Mouse (Mus musculus) stomach, postnatal 0 days (tissue): ENCODE results near the gene Dapk2. TPM values are rescaled to one million over a fixed set of nuclear protein-coding genes. Genes with fewer than 3 reads are reported as not detected.

Experiments used
- ATAC-seq: fragments of 200-750 bp; cut with Nextera tagmentation; 2 replicates; pipeline ENCODE4 v1.8.0; 2017; ENCODE audit not compliant: low FRiP score, low TSS enrichment
- DNase-seq: peaks from one replicate; pipeline ENCODE4 v3.0.0-alpha.2; 2016; ENCODE audit warnings: low spot score
- H3K27ac ChIP-seq: fragments of 300-500 bp; sonication (generic); replicated peaks from 2 replicates; pipeline ENCODE4 v1.5.1; 2014; ENCODE audit warnings: mild to moderate bottlenecking, control low read depth
- H3K27me3 ChIP-seq: fragments of 300-500 bp; sonication (generic); 2 replicates; pipeline ENCODE4 v1.6.1; 2014; ENCODE audit warnings: low read length; ENCODE audit not compliant: control insufficient read depth, insufficient read depth
- H3K36me3 ChIP-seq: fragments of 300-500 bp; sonication (generic); 2 replicates; pipeline ENCODE4 v1.6.1; 2014; ENCODE audit warnings: low read length, mixed read lengths; ENCODE audit not compliant: control insufficient read depth, insufficient read depth
- H3K4me1 ChIP-seq: fragments of 300-500 bp; sonication (generic); replicated peaks from 2 replicates; pipeline ENCODE4 v1.6.1; 2014; ENCODE audit warnings: antibody characterized with exemption; ENCODE audit not compliant: control insufficient read depth, insufficient read depth
- H3K4me2 ChIP-seq: fragments of 300-500 bp; sonication (generic); replicated peaks from 2 replicates; pipeline ENCODE4 v1.6.1; 2014; ENCODE audit warnings: low read depth, mild to moderate bottlenecking, control low read depth, moderate library complexity
- H3K4me3 ChIP-seq: fragments of 300-500 bp; sonication (generic); 2 replicates; pipeline ENCODE4 v1.5.1; 2014; ENCODE audit warnings: low read depth, low read length, control low read depth
- H3K9ac ChIP-seq: fragments of 300-500 bp; sonication (generic); 2 replicates; pipeline ENCODE4 v1.6.1; 2014; ENCODE audit warnings: mild to moderate bottlenecking, low read length, control low read depth, mixed read lengths
- H3K9me3 ChIP-seq: fragments of 300-500 bp; sonication (generic); 2 replicates; pipeline ENCODE4 v1.6.1; 2016; ENCODE audit warnings: low read length; ENCODE audit not compliant: control insufficient read depth
- CTCF ChIP-seq: IDR thresholded peaks from 2 replicates; pipeline ENCODE4 v1.5.1; 2016; ENCODE audit warnings: antibody characterized with exemption, low read depth, mild to moderate bottlenecking, moderate library complexity
- EP300 ChIP-seq: optimal IDR thresholded peaks from 2 replicates; pipeline ENCODE3; 2016; ENCODE audit warnings: antibody characterized with exemption
- WGBS: fragments of 180-500 bp; shearing (Covaris S2); extraction: QIAGEN DNeasy Blood & Tissue Kit; methylation state at CpG from one replicate; pipeline ENCODE4 v1.1.7; 2014; 5-methylcytosine and 5-hydroxymethylcytosine counted together
- polyA plus RNA-seq: library from polyadenylated mRNA; unstranded; fragments of >200 nt; fragmentation: Nextera tagmentation; extraction: Ambion mirVana; gene quantifications from 2 replicates; pipeline ENCODE4 v1.2.1, GENCODE M21; 2015

The Dapk2 gene
- 11.8 and 13.2 TPM in 2 replicates for polyA plus RNA-seq

GRCm38 (mm10) chr9:66157958-66158830 is at the start of gene Dapk2:
Dapk2 (plus strand) TSS chr9:66158223.
- ATAC-seq: peak; percentile 89

GRCm38 (mm10) chr9:66109574-66109973 is 48.4 kb upstream of the Dapk2 start:
- TF ChIP-seq CTCF: no peak
- TF ChIP-seq EP300: no peak
- no peak overlapping the region for H3K4me3 ChIP-seq
- H3K4me1 ChIP-seq: no peaks in the 10 kb centered on the region
- no peaks in the 10 kb centered on the region for H3K9me3 ChIP-seq
- H3K36me3 ChIP-seq: peaks cover 9% of the 10 kb centered on the region; the same call in 1 of the 2 replicates
- H3K27ac ChIP-seq: no peak overlapping the region
- DNase-seq: no peak
- WGBS: 95% methylated on average over 1 of the region's 1 CpGs
- no peak overlapping the region for H3K9ac ChIP-seq
- no peaks in the 10 kb centered on the region for H3K27me3 ChIP-seq
- H3K4me2 ChIP-seq: no peak overlapping the region
- no peak for ATAC-seq

More at GRCm38 (mm10) chr9:66157958-66158830, at the start of gene Dapk2:
- Histone ChIP-seq H3K36me3 (no peaks in the 10 kb centered on the region), H3K4me1 (no peaks in the 10 kb centered on the region), H3K9ac (peak within 1 kb of the TSS; percentile 35), H3K9me3 (no peaks in the 10 kb centered on the region), H3K4me2 (peak within 1 kb of the TSS; percentile 70), H3K27ac (no peak within 1 kb of the TSS), H3K4me3 (peak within 1 kb of the TSS; percentile 43), H3K27me3 (no peaks in the 10 kb centered on the region)
- peak; percentile 90 for DNase-seq
- 2% methylated on average over 51 of the region's 58 CpGs for WGBS
- TF ChIP-seq CTCF (peak; percentile 74), EP300 (no peak)

GRCm38 (mm10) chr9:66110126-66110525 is 47.9 kb upstream of the Dapk2 start:
- Histone ChIP-seq H3K4me1 (no peaks in the 10 kb centered on the region), H3K9ac (no peak overlapping the region), H3K27me3 (no peaks in the 10 kb centered on the region), H3K4me3 (no peak overlapping the region), H3K9me3 (no peaks in the 10 kb centered on the region), H3K4me2 (no peak overlapping the region), H3K36me3 (peaks cover 6% of the 10 kb centered on the region; the same call in 1 of the 2 replicates), H3K27ac (peak overlapping the region; percentile 49; the same call in 1 of the 2 replicates)
- 55% methylated on average over 8 of the region's 8 CpGs for WGBS
- TF ChIP-seq EP300 (no peak), CTCF (no peak)
- peak; percentile 70 for ATAC-seq
- peak; percentile 39 for DNase-seq

GRCm38 (mm10) chr9:66110611-66111379 is 47.2 kb upstream of the Dapk2 start:
- WGBS: 81% methylated on average over 8 of the region's 8 CpGs
- Histone ChIP-seq H3K9ac (no peak overlapping the region), H3K27me3 (no peaks in the 10 kb centered on the region), H3K9me3 (no peaks in the 10 kb centered on the region), H3K27ac (peak overlapping the region; percentile 49), H3K4me1 (no peaks in the 10 kb centered on the region), H3K4me3 (no peak overlapping the region), H3K4me2 (no peak overlapping the region), H3K36me3 (peaks cover 3% of the 10 kb centered on the region; the same call in 1 of the 2 replicates)
- TF ChIP-seq CTCF (no peak), EP300 (no peak)
- ATAC-seq: no peak
- DNase-seq: no peak

- DNase-seq: no peak
- Histone ChIP-seq H3K27ac (no peak overlapping the region), H3K36me3 (no peaks in the 10 kb centered on the region), H3K4me3 (no peak overlapping the region), H3K4me1 (no peaks in the 10 kb centered on the region), H3K9ac (no peak overlapping the region), H3K4me2 (no peak overlapping the region), H3K9me3 (no peaks in the 10 kb centered on the region), H3K27me3 (no peaks in the 10 kb centered on the region)
- TF ChIP-seq EP300 (no peak), CTCF (no peak)
- no peak for ATAC-seq
- WGBS: 80% methylated on average over 3 of the region's 3 CpGs
These were observed 43.7 kb upstream of the Dapk2 start for GRCm38 (mm10) chr9:66114341-66114740.
